Mouse (Mus musculus) right cerebral cortex, postnatal 25 days (tissue): Measurements from ENCODE around the gene Pum3.
A peak's percentile ranks its signal among the peaks of the same experiment; 100 is the strongest.

Experiments used
- DNase-seq: peaks from one replicate; pipeline ENCODE4 v3.0.0; 2022

Pum3 gene

DNA sequence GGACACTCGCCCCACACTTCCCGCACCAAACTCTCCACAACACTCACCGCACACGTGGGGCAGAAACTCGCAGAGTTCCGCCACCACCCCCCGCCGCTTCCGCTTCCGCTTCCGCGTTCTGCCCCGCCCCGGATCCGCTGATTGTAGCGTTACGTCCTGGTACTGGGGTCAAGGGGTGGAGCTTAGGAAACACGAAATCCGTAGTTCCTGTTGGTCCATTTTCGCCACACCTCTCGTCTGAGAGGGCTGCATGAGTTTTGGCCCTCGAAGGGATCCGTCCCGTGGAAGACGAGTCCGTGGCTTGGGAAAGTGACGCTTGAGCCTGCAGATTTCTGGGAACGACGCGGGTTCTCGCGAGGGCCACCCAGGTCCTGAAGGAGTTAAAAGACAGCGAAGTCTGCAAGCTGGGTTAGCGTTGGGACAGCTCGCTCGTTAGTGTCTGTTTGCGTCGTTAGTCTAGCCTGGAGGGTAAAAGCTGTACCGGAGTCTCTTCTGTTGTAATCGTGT is at the start of gene Pum3:
Pum3 (minus strand) TSS at position 81 of the 507 bp plus-strand sequence.
- peak; percentile 98 for DNase-seq

DNA sequence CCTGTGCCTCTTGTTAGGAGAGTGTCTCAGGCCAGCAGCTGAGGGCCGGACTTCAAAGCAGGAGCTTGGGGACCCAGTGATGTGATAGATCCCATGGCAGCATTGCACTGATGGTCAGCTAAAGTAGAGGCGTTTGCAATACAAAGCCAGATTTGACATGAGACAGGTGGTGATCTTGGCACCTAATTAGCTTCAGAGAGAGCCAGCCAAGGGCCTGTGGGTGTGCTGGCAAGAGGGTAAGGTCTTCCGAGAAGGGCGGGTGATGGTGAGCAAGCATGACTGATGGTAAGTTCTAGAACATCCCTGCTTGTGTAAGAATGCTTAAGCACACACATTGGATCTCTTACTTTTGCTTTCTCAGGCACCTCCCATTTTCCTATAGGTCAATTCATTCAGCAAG is 37.1 kb upstream of the Pum3 start:
- no peak for DNase-seq

DNA sequence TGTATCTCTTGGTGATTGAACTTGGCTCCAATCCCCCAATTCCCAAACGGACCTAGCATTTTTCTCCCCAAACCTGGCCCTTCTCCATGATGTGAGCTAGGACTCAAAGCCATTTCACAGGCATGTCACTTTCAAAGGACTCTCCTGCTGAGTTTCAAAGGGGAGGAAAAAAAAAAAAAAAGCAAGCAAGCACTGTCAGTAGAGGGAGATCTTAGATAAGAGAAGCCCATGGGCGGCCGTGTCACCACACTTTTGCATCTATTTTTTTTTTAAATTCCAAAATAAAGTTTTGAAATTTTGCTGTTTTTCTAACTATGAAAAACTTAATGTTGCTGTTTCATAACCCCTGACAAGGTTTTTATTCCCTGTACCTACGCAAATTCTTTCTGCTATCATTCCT is 33.0 kb upstream of the Pum3 start:
- DNase-seq, result no peak

DNA sequence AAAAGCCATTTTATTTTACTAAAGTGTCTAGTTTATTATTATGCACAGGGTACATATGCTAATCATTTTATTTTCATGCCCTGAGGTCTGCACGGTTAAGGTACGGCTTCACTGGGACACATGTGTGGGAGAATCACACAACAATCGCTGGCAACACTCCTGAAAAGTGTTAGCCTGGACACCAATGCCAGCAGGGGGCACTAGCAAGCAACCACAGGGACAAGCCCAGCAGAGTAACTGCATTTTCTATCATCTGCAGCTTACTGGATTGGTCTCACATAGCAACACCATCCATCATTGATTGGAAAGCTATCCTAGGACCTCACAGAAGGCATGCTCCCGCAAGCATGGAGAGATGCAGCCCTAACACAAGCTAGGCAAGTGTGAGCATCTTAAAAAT is 20.8 kb upstream of the Pum3 start:
- DNase-seq, result peak; percentile 48

DNA sequence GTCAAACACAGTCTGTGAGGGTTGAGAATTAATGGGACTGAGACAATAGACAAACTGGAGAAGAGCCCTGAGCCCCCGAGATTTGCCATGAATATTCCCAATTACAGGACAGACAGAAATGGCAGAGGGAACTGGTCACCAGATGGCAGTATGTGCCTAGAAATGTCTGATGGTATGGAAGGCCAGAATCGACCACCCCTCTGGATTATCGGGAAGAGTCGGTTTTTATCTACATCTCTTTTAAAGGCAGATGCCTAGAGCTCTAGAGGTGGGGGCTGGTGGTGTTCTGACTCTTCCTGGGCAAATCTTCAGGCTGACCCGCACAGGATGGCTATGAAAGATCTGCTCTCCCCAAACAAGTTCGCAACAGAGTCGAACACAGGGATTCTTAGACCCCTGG is 17.9 kb upstream of the Pum3 start:
- no peak for DNase-seq

DNA sequence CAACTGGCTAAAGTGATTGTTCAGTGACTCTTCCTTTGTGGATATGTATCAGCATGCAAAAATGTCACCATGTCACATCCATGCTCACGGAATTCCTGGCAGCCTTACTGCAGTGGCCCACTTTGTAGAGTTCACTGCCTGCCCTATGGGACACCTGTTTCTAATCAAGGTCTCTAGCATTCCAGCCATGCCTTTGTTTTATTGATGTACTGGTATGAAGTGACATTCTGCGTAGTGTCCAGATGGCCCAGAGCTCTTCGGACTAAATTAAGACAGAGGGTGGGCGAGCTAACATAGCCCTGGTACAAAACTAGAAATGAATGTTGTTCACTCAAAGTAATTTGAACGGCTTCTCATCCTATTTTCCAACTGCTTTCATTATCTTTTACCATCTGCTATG is 11.5 kb upstream of the Pum3 start:
- no peak for DNase-seq

DNA sequence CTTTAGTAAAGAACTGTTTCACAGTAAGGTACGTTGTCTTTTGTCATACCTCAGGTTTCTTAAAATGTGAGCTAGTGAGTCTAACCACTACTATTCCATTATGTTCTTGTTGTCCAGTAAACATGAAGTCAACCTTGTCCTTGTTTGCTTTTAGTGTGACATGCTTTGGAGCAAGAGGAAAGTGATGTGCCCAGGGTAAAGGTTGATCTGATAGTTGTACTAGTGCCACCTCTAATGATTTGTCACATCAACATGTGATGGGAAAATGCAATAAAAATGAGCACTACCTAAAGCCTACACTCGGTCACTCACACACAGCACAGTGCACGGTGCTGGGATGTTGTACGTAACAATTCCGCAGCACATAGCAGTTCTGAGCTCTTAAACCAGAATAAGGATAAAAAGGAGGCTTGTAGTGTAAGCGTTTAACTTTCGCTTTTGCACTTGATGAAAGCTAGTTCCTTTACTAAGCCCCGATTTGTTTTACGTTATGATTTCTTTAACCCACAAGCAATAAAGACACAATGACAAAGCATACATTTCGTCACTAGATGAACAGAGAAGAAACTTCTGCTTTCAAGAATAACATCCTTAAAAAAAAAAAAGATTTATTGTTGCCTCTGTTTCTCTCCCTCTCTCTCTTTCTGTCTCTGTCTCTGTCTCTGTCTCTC is 8.5 kb upstream of the Pum3 start:
- no peak for DNase-seq

DNA sequence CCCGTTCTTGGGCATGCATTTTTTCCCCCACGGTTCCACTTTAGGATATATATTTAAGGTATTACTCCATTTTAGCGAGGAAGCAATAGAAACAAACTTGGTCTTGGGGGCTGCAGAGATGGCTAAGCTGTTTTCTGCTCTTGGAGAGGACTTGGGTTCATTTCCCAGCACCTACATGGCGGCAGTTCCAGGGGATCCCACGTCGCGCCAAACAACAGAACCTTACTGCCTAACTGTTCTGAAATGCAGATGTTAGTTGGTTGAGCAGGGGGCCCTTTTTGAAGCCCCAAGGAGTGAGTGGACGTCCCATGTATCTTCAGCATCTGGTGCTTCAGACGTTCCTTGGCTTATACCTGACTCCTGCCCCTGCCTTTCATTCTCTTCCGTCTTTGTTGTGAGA is 781 bp upstream of the Pum3 start:
- DNase-seq, result peak; percentile 23

DNA sequence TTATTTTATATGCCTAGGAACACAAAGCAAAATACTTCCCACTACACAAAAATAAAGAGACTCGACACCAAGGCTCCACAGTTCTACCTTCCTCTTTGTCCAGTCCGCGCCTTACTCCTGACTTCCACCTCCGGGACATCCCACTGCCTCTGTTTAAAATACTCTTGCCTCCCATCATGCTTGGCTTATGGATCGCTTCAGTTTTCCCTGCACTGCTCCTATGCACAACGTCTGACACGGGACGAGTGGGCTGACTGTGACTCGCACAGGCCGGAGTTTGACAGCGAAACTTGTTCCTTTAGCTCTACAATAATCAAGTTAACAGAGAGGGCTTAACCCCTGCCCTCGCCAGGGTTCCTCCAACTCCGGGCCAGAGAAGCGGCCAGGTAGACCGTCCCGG is 344 bp downstream of the Pum3 start:
- no peak for DNase-seq

DNA sequence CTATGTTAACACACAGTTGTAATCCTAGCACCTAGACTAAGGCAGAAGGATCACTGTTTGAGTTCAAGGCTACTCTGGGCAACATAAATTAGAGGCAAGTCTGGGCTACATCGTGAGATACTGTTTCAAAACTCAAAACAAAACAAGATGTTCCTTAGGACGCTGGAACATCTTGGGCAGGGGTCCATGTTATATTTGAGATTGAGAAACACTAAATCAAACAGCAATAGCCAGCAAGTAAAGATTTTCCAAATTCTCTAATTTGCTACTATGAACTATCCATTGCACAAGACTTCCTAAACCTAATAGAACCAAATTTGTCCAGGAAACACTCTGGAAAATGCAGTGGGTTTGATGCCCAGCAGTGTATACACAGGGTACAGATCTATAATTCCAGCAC is 1.8 kb downstream of the Pum3 start:
- DNase-seq, result no peak

DNA sequence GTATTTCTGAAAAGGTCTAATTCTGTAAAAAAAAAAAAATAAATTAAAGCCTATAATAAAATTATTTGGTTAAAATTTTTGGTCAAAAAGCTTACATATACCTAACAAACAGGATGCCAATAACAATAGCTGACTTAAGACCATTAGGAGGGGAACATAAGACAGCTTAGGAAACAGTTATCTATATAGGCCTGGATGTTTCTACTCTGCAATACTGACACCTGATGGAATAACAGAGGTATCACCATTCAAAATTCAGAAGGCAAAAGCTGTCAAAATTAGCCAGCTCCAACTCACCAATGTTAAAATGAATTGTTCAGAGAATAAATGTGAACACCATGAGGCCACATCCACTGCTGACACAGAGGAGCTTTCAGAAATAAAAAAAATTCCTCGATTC is 3.2 kb downstream of the Pum3 start:
- DNase-seq, result no peak

DNA sequence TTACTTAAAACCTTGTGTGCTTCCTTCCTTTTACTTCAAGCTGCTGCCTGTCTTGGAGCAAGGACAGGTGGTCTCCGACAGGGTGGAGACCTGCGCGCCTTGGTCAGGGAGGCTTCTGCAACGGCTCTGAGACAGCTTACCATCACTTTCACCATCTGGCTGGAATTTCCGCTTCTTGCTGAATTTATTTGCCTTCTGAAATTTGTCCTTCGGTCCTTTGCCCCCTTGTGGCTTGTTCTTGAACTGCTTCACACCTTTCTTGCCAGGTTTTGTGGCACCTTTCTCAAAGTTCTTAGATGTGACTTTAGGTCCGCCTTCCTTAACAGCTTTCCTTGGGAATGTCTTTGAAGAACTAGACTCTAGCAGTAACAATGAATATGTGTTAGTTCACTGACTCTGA is 4.0 kb downstream of the Pum3 start:
- DNase-seq, result no peak

DNA sequence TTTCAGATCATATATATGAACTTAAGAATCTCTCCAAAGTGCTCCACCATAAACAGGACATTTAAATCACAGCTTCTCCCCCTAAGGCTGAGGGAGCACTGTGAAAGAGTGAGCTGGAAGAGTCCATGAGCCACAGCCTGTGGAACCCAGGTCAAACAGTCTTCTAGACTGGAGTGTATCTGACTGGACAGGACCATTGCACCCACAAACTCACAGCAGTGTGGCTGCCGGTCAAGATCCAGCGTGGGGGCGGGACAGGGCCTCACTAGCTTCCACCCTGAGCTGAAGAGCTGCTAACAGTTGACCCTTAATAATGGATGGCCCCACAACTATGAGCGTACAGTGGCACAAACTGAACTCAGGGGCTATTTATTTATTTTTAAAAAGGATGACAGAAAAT is 12.2 kb downstream of the Pum3 start:
- no peak for DNase-seq

DNA sequence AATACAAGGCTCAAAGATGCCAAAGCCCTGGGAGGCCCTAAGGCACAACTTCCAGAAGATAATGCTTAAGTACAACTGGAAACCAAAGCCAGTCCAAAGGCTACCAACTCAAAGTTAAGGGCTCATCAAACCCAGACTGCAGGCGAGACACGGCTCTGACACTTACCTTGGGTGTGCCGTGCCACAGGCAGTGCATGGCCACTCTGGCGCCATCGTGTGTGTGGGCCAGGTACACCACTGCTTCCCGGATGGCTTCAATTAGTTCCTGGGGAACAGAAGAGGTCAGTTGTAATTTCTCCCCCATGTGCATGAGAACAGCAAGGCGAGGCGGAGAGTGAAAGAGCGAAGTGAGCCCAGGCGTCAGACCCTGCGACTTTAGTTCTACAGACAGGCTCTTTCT is 13.1 kb downstream of the Pum3 start:
- peak; percentile 24 for DNase-seq

DNA sequence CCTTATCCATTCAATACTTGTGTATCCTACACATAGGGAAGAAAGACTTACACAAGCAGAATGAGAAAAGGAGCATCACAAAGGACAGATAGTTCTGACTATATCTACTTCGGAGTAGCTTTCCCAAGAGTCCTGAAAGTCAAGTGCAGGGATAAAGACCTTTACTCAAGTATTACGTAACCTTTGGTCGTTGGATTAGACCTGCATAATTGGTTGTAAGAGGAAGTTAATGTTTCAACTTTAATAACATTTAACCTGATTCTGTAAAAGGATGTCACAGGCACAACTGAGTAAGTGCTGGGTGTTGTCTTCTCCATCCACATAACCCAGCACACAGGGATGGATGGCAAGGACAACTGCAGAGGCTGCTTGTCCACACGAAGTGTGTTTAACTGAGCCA is 18.3 kb downstream of the Pum3 start:
- DNase-seq, result no peak

DNA sequence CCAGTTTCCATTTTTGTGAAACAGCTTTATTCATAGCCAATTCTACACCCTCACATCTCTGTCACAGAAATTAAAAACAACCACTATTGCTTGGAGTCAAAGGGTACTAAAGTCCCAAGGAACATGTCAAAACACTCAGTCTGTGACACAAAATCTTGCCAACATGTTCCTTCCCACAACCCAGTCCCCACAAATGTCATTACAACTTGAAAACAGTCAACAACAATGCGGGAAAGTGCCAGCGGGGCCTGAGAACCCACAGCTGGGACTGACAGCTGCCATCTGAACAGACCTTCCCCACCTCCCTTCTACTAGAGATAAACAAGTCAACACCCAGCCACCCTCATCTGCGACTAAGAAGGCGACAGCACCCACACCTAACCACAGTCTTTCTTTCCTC is 18.9 kb downstream of the Pum3 start:
- no peak for DNase-seq

DNA sequence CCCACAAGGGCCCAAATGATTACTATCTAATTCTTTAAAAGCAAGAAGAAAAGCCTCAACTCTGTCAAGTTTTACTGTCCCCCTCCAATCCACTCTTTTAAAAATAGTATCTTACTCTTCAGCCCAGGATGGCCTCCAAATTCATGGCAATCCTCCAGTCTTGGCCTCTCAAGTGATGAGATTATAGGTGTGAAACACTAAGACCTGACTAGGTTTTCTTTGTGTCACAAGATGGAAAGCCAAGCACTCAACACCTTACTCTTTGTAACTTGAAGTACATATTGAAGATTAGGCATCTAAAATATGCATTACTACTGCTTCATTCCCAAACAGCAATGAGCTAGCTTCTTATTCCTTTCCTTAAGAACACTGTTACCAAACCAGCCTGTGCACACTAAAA is 19.8 kb downstream of the Pum3 start:
- no peak for DNase-seq

DNA sequence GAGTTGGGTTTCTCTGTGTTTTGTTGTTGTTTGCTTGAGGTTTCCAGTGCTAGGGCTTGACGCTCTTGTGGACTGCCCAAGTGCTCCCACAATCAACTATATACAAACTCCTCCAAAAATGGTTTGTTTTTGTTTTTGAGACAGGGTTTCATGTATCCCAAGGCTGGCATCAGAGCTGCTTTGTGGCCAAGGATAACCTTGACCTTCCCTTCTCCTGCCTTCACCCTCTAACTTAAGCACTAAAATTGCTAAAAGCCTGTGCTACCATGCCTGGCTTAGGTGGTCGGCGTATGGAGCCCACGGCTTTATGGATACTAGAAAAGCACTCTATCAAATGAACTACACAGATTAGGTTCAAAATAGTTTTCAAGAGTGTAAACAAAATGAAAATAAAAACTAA is 20.4 kb downstream of the Pum3 start:
- DNase-seq, result no peak

DNA sequence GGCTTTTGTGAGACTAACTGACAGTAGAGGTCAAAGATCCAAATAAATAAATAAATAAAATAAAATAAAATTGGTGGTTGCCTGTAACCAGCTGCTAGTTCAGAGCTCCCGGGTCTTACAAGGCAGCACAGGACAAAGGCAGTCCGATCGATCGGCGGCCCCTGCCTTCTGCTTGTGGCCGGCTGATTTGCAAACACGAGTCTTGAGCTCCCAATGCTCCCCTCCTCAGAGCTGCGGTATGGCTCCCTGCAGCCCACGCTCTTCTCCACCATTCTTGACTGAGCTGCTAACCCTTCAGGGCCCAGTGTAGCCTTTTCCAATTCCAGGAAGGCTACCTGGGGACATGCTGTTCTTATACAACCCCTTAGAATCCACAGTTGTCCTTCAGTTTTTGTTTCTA is 31.8 kb downstream of the Pum3 start:
- DNase-seq, result no peak

DNA sequence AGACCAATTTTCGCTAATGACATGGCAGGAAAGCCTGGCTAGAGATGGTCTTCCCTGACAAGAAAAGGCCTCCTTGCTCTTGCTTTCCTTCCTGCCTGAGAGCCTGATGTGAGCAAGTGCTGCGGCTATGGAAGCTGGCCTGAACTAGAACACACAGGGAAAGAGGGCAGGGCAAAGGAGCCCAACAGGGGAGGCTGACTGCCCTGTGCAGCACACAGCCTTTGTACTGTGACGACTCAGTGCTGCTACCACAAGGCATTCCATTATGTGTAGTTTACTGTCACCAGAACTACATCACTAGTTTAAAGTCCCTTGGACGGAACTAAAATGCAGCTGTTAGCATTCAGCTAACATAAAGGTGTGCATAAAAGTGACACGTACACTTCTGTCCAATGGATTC is 32.4 kb downstream of the Pum3 start:
- DNase-seq, result no peak

DNA sequence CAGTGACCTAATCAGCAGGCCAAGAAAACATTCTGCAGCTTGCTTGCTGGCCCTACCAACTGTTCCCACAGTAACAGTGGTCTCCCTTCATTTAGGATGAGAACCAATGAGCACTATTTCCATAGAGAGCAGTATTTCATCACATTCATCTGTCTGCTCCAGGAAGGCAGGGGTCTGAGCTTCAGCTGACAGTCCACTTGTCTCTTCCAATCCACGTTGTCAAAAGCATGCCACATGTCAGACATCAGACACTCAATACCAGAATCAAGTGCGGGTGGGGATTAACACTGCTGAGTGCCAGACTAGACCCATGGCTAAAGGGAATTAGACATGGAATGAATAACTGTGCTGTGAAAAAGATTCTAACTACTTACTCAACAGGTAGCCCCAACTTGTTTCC is 32.9 kb downstream of the Pum3 start:
- DNase-seq, result no peak

DNA sequence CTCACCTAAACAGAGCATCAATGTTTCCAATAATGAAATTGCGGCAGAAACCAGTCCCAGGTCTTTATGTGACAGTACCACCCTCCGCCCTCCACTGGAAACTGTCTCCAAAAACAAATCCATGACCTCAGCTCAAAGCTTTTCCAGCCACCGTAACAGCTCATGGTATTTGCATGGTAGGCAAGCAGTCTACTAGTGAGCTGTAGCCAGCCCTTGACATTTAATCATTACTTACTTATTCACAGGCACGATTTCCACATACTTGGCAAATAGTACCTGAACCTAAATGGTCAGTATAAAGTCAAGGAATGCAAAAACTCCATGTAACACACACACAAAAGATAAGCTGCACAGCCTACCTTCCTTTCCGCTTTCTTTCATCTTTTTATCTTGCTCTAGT is 33.7 kb downstream of the Pum3 start:
- no peak for DNase-seq

DNA sequence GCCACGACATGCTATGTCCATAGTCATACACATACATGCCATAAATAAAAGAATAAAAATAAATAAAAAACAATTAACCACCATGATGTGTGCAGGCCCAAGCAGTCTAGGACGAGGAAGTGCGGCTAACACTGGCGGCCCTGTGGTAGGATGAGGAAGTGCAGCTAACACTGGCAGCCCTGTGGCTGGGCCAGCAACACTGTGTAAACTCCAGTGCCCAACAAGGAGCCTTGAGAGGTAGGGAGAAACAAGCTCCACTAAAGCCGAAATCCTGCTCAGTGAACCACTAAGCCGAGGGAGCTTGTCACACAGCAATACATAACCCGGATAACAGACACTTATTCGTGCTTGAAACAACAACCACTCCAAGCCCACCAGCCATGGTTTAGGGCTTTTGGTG is 34.1 kb downstream of the Pum3 start:
- no peak for DNase-seq

DNA sequence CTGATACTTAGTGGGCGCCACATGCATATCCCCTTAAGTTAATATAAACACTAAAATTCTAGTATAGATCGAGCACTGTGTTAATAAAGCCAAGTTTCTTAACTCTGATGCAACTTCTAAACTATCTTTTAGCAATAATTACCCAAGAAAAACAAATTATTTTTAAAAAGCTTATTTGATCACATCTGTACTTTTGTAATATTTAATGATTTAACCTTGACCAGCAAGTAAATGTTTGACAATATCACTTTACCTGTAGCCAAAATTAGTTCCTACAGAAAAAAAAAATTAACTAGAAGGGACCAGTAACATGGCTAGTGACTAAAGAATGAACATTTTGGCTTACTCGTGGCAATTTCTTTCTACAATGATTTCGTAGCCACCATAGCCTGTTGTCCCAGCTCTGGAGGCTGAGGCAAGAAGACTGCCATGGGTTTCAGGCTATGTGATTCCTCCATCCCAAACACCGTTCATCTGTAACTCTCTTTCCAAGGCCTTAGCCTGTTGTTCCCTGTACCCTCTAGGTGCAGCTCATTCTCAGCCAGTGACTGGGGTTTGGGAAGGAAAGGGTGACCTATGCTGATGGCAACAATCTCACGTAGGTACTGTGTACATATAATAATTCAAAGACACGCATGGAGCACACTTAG is 35.2 kb downstream of the Pum3 start:
- no peak for DNase-seq

DNA sequence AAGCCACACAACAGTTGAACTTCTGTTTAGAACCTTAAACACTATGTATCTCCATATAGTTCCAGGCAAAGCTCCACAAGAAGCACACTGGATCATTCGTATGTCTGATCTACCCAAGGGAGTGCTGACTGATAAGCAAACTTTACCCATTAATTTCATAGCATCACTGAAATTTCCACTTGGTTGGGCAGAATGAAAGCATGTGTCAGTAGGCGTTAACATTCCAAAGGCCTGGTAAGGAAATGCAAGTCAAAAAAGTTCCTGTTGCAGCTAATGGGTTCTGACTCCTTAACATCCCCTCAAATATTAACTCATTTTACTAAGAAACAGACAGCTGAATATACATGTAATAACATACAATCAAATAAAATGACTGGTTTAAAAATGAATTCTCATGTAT is 37.2 kb downstream of the Pum3 start:
- no peak for DNase-seq
